Mouse (Mus musculus) thymus, adult 2 months (tissue): ENCODE results near the gene B230118H07Rik.

Experiments used
- CTCF ChIP-seq: fragments of 200-500 bp; IDR thresholded peaks from 2 replicates; pipeline ENCODE4 v1.5.1; 2012; ENCODE audit warnings: mild to moderate bottlenecking, control low read depth, low read length, moderate library complexity, borderline replicate concordance; ENCODE audit not compliant: control insufficient read depth, poor library complexity, insufficient read depth; ENCODE audit errors: extremely low read depth
- POLR2A ChIP-seq: fragments of 200-500 bp; IDR thresholded peaks from 2 replicates; pipeline ENCODE4 v1.6.1; 2012; ENCODE audit warnings: mild to moderate bottlenecking, low read length, control low read depth, moderate library complexity; ENCODE audit not compliant: control insufficient read depth, poor library complexity, insufficient read depth; ENCODE audit errors: extremely low read depth

- no peak for TF ChIP-seq CTCF
- TF ChIP-seq POLR2A, result no peak
Observed at GRCm38 (mm10) chr2:101638979-101639839, 10.1 kb downstream of the B230118H07Rik start.
